Mouse (Mus musculus) brown adipose tissue, adult 24 weeks (tissue): Measurements from ENCODE around the gene Slbp. TPM values are rescaled to one million over a fixed set of nuclear protein-coding genes. Genes with fewer than 3 reads are reported as not detected.
A peak's percentile ranks its signal among the peaks of the same experiment; 100 is the strongest.

Source experiments
- H3K27ac ChIP-seq: fragments of 200-500 bp; replicated peaks from 2 replicates; pipeline ENCODE4 v1.5.1; 2012; ENCODE audit warnings: low read depth, mild to moderate bottlenecking, low read length
- H3K4me1 ChIP-seq: fragments of 200-500 bp; 2 replicates; pipeline ENCODE4 v1.6.1; 2012; ENCODE audit warnings: low read length, mixed read lengths; ENCODE audit not compliant: control insufficient read depth, insufficient read depth, insufficient read length
- H3K4me3 ChIP-seq: fragments of 200-500 bp; 2 replicates; pipeline ENCODE4 v1.5.1; 2012; ENCODE audit warnings: low read depth, mild to moderate bottlenecking, low read length, moderate library complexity; ENCODE audit not compliant: insufficient read depth
- polyA plus RNA-seq: library from polyadenylated mRNA; stranded (reverse); fragments of >200 nt; gene quantifications from 2 replicates; pipeline ENCODE4 v1.2.4, GENCODE M21; 2012; ENCODE audit not compliant: missing spikeins, insufficient read depth, insufficient read length

The Slbp gene
- polyA plus RNA-seq, 1 experiment, result 30.5 TPM

DNA sequence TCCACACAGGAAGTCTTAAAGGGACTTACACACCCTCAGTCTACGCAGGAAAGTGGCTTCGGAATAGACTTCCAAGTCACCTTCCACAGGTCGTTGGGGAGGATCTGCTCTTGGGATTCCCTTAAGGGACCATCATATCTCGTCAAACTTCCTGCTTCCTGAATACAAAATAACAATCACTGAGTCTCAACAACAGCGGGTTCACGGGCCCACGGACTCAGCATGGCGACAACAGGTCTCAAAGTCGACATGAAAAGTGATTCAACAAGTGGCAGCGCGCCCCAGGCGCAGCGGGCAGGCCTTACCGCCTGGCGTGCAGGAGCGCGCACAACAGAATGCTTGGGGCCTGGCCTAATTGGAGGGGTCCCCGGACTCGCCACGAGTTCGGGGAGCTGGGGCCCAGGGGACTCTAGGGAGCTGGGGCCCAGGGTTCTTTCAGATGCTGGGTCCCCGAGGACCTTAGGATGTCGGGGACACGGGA lies 23.5 kb downstream of the Slbp start:
- H3K4me1 ChIP-seq, result peaks cover 14% of the 10 kb centered on the region
- H3K4me3 ChIP-seq, result peak overlapping the region; percentile 90
- peak overlapping the region; percentile 70 for H3K27ac ChIP-seq

DNA sequence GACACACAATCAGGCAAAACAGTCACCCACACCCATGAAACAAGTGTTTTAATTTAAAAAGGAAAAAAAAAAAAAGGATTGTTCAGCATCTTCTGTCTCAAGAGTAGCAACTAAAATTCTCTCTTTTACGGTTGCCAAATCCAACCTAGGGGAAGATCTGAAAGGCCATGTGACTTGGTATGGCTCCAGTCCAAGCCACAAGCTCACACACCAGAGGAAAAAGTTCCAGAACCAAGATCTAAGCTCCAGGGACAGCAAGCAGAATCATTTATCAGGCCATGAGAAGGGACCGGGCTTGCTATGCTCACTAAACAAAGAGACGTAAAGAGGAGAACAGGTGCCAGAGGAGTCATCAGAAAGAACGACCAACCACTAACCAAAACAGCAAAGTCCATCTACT lies 24.4 kb downstream of the Slbp start:
- no peak overlapping the region; the same call in 1 of the 2 replicates for H3K27ac ChIP-seq
- peak overlapping the region; percentile 19; the same call in 1 of the 2 replicates for H3K4me3 ChIP-seq
- H3K4me1 ChIP-seq, result peaks cover 14% of the 10 kb centered on the region

DNA sequence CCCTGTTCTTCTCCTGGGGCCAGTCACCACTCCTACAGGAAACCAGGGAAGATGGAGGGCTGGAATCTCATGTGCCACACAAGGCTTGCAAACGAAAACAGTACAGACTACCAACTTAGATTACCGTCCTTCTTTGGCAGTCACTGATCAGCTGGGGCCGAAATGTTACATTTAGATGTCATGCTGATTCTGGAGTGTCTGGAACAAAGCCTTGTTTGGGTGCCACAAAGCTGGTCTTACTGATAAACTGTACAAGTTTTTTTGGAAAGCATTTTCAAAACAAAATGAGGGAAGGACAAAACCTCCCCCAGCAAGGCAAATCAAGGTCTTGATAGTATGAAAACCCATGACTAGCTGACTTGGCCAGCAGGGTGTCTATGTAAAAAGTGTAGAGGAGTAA lies 28.6 kb downstream of the Slbp start:
- no peak overlapping the region for H3K4me3 ChIP-seq
- H3K27ac ChIP-seq, result no peak overlapping the region
- H3K4me1 ChIP-seq, result peaks cover 5% of the 10 kb centered on the region

DNA sequence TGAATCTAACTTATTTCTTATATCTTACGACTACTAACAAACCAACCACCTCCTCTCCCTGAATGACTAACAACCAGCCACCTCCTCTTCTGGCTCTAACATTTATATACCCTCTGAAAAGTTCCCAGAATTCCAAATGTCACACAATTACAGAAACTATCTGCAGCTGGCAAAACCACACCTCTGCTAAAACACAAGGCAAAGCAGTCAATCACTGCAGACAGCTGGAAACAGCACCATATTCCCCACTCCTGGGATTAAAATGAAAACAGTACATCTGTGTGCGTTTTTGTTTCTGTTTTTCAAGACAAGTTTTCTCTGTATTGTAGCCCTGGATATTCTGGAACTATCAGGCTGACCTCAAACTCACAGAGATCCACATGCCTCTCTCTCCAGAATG lies 29.7 kb downstream of the Slbp start:
- H3K4me1 ChIP-seq, result peaks cover 4% of the 10 kb centered on the region; the same call in 1 of the 2 replicates
- no peak overlapping the region for H3K27ac ChIP-seq
- H3K4me3 ChIP-seq, result no peak overlapping the region

DNA sequence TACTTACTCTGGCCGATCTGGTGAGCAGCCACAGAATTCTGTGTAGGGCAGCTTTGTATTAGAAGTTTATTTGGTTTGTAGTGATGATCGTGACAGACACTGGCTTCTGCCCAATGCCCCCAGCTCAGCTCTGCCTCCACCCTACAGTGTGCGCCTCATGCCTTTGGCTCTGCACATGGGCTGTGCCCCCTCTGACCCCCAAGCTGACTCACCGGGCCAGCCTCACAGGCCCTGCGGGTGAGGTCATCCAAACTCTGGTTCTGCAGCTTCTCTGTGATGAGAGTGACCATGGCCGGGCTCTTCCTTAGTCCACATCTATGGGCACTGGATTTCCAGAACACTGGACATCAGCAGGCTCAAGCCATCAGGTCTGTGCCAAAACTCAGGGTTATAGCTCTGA lies 38.0 kb downstream of the Slbp start:
- Histone ChIP-seq H3K4me1 (peaks cover 3% of the 10 kb centered on the region; the same call in 1 of the 2 replicates), H3K27ac (no peak overlapping the region), H3K4me3 (no peak overlapping the region)

DNA sequence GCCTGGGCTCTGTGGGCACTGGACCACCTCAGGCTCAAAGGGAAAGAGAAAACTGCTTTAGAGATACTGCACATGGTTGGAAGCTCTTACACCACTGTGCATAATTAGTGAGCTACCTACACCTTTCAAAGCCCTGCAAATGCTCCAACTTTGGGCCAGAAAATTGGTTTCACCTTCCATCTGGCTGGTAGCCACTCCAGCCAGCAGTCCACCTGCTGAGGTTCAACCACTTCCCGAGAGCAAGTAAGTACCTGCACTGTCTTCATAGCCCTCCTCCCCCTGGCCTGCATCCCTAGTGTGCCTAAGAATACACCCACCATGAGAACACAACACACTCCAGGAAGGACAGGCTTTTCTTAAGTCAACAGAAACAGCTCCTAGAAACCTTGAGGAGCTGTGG lies 40.6 kb downstream of the Slbp start:
- no peak overlapping the region for H3K4me3 ChIP-seq
- no peaks in the 10 kb centered on the region for H3K4me1 ChIP-seq
- no peak overlapping the region for H3K27ac ChIP-seq

DNA sequence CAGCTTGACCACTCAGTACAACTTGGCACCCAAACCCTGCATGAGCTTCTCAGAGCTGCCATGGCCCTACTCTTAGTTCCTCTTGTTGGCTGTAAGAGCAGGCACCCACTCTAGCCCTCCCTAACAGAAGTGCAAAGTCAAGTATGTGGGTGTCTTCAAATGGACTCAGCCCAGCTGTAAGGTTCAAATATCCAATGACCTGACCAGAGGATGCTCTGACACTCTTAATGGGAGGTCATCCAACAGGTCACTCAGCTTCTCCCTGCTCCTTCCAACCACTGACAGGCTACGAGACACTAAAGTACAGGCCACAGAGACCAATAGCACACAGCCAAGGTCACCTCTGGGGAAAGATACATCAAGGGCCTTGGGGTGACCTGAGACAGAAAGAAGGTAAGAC lies 43.1 kb downstream of the Slbp start:
- Histone ChIP-seq H3K4me1 (no peaks in the 10 kb centered on the region), H3K4me3 (no peak overlapping the region), H3K27ac (no peak overlapping the region)

DNA sequence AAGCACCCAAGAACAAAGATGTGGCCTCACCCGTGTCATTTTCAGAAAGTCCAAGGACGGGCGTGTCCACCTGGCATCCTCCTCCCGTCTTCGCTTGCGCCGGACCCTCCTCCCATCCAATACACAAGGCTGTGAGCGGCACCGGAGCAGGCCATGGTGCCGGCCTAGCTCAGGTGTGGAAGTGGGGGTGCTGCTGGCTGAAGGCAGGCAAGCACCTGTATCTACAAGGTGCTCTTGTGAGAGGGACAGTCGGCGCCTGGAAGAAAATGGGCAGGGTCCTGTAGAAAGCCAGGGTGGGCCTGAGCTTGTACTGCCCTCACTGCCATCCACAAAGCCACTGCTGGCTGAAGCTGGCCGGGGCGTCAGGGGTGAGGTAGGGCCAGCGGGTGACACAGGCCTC lies 44.9 kb downstream of the Slbp start:
- Histone ChIP-seq H3K4me1 (no peaks in the 10 kb centered on the region), H3K4me3 (no peak overlapping the region), H3K27ac (no peak overlapping the region)

DNA sequence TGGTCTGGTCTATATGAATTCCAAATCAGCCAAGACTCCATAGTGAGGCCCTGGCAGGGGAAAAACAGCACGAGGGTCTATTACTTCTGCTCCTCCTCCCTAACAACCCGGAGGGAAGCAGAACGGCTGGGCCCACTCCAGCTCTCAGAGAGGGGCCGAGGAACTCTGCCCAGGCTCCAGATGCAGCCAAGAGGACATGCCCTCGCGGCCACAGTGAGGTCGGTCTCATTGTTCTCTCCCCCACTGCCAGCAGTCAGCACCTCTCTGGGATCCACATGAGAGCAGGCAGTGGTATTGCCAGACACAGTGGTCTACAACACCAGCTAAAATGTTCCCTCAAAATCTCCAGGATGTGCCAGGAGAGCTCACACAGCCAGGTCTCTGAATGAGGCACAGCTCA lies 45.7 kb downstream of the Slbp start:
- Histone ChIP-seq H3K27ac (no peak overlapping the region), H3K4me1 (no peaks in the 10 kb centered on the region)

DNA sequence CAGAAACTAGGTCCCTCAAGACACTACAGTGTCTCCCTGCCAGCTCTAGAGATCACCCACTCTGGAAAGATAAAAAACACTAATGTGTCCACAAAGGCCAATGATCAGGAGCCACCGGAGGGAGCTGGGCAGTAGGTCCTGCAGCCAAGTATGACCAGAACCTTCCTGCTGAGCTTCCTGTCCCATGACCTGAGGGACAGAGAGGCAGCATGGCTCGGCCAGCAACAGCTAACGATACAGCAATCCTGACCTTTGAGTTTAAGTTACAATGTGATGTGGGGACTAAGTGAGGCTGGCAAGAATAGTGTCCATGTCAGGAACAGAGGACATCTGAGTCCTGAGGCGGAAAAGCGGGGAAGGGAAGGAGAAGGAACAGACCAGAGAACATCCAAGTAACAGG lies 47.1 kb downstream of the Slbp start:
- Histone ChIP-seq H3K4me3 (no peak overlapping the region), H3K27ac (no peak overlapping the region), H3K4me1 (no peaks in the 10 kb centered on the region)

More for the DNA sequence above, 45.7 kb downstream of the Slbp start:
- no peak overlapping the region for H3K4me3 ChIP-seq

DNA sequence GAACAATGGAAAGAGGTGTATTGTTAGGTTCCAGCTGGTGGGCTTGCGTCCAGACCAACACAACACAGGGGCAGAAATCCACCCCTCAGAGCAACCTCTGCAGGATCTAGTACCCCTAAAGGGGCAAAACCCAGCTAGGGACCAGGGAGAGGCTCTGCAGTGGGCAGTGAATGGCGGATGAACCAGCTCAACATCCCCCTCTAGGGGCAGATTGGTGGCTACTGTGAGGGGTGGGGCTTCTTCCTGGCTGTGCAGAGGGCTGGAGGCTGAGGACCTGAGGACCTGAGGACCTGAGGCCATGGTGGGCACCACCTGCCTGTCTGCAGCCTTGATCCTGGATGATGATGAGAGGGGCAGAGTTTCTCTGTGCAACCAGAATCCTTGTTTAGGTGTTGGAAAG lies 58.8 kb downstream of the Slbp start:
- Histone ChIP-seq H3K4me3 (no peak overlapping the region), H3K27ac (no peak overlapping the region), H3K4me1 (no peaks in the 10 kb centered on the region)

DNA sequence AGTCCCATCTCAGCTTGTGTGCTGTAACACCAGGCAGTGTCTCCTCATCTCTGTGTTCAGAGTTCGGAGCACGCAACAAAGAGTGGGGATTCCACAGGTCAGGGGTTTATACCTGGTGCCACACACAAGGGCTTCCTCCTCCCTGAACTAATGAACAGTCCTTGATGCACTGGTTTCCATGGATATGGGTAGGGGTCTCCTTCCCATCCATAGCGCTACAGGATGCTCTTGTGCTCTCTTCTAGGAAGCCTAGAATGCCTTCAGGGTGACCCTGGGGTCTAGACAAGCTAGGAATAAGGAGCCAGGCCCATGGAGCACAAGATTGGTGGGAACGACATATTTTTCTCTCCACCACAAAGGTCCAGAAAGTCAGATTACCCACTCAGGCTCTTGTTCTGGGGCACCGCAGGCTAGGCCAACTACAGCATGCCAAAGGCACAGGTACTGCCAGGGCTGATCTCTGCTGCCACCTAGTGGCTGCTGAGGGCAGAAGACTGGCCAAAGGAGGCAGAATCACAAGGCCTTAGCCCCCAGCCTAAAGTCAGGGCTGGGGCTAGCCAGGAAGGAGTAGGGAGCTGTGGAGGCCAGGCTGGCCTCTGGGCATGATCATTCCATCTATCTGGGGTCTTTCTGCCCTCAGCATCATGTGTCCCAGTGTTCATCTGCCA lies 63.0 kb downstream of the Slbp start:
- Histone ChIP-seq H3K4me1 (no peaks in the 10 kb centered on the region; the same call in 1 of the 2 replicates), H3K27ac (no peak overlapping the region), H3K4me3 (no peak overlapping the region)

DNA sequence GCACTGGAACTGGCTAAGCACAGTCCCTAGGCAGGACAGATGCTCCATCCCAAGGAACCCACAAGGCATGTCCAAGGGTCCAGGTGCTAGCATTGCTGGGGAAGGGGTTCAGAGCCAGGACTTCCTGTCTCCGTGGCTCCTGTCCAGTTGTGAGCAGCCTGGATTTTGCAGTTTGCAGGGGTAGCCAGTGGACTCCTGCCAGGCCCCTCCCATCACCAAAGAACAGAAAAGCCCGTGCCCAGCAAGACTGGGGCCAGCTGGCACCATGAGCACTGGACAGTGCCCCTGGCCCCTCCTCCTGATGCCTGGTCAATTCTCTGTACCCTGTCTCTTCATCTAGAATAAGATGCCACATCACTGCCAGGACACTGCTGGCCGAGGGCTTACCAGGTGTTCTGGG lies 64.3 kb downstream of the Slbp start:
- Histone ChIP-seq H3K27ac (no peak overlapping the region), H3K4me1 (no peaks in the 10 kb centered on the region; the same call in 1 of the 2 replicates), H3K4me3 (no peak overlapping the region)

DNA sequence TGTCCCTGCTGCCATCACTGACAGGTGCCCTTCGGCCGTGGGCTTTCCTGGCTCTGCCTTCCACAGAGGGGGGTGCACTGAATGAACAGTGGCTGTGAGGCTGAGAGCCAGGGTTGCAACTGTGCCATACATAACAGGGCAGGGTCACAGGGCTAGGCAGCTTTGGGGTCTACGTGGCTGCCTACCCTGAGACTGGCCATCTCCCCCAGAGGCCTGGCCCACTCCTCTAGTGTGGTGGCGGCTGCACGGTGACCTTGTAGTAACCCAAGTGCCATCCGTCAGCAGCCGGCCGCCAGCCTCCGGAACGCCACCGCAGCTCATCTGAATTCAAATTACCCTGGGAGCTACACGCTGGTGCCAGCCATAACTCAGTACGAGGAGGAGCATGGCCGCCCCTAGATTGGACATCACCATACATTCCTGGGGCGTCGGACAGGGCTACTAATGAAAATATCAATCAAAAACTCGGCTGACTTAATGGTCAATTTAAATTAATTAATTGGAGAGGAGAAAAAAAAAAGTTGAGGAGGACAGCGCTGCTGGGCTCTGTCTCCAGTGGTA lies 64.8 kb downstream of the Slbp start:
- H3K4me3 ChIP-seq, result no peak overlapping the region
- no peaks in the 10 kb centered on the region; the same call in 1 of the 2 replicates for H3K4me1 ChIP-seq
- no peak overlapping the region for H3K27ac ChIP-seq
